Mouse (Mus musculus) adrenal gland, adult 18-20 months (tissue): ENCODE measurements at regions not wholly inside any gene's neighbourhood (a gene's known extent, or its start where the extent isn't known, plus 50 kb on each side); places are given as distances from the start of the nearest gene placed in this dataset.

Source experiments
- DNase-seq, 2 experiments: peaks; one replicate each; pipeline ENCODE4 v3.0.0; 2021 to 2022; ENCODE audit warnings: low spot score in 2 of 2

DNA sequence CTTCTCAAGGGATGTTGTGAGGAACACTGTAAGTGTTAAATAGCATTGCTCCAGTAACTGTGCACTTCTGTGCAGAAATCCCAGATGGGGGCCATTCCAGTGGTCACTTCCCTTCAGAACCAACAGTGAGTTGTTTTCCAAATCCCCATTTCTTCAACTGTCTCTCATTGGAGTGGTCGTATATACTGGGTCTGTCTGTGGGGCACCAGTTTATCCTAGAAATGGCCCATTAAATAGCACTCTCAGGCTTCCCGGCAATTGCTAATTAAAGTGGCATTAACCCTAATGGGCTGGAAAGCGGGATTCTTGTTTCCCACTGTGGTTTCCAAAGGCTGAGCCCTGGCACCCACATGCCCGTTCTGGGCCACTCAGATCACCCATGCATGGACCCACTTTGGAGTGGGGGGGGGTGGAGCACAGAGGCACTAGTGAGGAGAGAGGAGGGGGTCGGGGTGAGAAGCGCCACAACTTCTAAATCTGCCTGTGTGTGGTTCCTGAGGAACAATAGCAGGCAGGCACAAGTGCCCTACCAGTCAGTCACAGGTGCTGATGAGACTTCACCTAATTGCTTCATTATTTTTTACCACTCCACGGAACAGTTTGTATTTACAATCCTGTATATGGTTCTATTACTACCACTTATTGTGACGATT lies 78.1 kb downstream of the Fam204a start:
- no peak for DNase-seq

DNA sequence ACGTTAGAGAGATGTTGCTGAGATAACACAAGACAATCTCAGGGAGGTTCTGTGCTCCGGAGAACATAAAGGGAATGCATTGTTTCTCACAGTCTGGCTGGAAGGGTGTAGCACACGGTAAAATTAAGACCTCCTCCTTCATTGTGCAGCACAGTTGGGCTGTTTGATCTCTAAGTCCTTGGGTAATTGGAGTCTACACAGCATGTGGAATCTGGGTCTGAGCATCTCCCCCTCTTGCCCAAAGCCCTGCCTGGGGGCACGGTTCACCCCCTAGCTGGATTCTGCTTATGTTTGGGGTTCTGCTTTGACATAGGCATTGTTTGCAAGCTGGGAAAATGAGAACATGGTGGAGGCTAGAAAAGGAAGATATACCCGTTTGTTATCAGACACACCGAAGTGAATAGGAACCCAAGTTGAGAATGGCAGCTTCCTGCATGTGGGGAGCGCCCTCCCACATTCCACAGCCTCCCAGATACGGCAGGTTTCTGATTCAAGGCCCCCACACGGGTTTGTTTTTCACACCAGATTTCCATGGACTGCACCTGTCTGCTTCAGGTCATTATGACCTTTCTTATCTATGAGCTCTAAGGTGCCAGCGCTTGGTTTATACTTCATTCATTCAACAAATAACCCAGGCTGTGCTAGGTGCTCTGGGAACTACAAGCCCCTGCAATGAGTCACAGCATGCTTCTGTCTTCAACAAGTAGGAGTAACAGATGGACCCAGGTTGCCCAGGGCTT lies 79.9 kb downstream of the Fam204a start:
- DNase-seq: no peak

DNA sequence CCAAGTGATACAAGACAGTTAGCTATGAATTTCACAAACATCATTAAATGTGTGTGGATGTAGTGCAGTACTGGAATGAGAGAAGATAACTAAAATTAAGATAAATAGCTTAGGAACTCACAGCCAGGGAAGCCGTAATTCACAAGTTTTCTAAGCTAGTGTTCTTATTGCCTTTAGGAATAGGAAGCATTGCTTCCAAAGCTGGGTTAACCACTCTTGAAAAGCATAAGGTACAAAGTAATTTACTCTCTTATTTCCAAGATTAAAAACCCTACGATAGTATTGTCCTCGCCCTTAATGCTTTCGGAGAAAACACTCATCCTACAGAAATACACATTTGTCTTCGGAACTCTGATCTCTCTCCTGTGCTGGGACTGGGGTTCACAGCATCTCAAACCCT lies 81.3 kb downstream of the Fam204a start:
- DNase-seq: no peak

GRCm38 (mm10) chr19:60144336-60144989 lies 82.0 kb downstream of the Fam204a start:
- peak; percentile 73 to 76 for DNase-seq

- no peak for DNase-seq
These were observed 87.6 kb downstream of the Fam204a start for GRCm38 (mm10) chr19:60138881-60139280.

GRCm38 (mm10) chr19:60136491-60136890 lies 90.0 kb downstream of the Fam204a start:
- no peak for DNase-seq

DNA sequence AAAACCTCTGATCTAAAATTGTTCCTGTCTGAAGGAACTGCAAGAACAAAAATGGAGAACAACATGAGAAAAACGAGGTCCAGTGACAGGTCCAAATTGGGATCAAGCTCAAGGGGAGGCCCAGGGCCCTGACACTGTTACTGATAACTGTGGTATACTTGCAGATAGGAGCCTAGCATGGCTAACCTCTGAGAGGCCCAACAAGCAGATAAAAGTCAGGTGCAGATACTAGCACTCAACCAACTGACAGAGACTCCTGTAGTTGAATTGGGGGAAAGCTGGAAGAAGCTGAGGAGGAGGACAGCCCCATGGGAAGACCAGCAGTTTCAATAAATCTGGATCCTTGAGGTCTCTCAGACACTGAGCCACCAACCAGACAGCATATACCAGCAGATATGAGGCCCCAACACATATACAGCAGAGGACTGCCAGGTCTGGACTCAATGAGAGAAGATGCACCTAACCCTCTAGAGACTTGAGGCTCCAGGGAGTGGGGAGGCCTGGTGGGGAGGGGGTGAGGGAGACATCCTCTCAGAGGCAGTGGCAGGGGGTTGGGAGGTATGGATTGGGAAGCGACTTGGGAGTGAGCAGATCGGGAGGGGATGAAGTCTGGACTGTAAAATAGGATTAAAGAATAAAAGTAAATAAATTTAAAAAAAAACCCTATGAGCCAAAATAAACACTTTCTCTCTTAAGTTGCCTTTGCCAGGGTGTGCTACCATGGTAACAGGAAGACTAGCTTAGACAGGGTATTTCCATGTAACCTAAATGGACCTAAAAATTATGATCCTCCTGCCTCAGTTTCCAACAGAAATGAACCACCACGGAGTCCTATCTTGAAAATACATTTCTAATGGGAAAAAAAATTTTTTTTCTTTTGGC lies 91.8 kb downstream of the Fam204a start:
- DNase-seq: no peak

GRCm38 (mm10) chr19:60129635-60130034 lies 96.9 kb downstream of the Fam204a start:
- no peak for DNase-seq

GRCm38 (mm10) chr19:60124638-60125037 lies 101.9 kb downstream of the Fam204a start:
- DNase-seq: no peak

- DNase-seq: no peak
These were observed 105.6 kb downstream of the Fam204a start for GRCm38 (mm10) chr19:60120917-60121316.

GRCm38 (mm10) chr19:60119051-60119450 lies 107.5 kb downstream of the Fam204a start:
- DNase-seq: no peak

- no peak for DNase-seq
These were observed 112.7 kb downstream of the Fam204a start for GRCm38 (mm10) chr19:60113666-60114388.

- DNase-seq: no peak
These were observed 116.2 kb downstream of the Fam204a start for GRCm38 (mm10) chr19:60110278-60110677.

GRCm38 (mm10) chr19:60109488-60109887 lies 117.0 kb downstream of the Fam204a start:
- DNase-seq: no peak

GRCm38 (mm10) chr19:60097915-60098314 lies 128.6 kb downstream of the Fam204a start:
- DNase-seq: no peak

- peak in 1 of 2 experiments; percentile 3 for DNase-seq
These were observed 131.5 kb upstream of the Rab11fip2 start for GRCm38 (mm10) chr19:60074986-60075385.

DNA sequence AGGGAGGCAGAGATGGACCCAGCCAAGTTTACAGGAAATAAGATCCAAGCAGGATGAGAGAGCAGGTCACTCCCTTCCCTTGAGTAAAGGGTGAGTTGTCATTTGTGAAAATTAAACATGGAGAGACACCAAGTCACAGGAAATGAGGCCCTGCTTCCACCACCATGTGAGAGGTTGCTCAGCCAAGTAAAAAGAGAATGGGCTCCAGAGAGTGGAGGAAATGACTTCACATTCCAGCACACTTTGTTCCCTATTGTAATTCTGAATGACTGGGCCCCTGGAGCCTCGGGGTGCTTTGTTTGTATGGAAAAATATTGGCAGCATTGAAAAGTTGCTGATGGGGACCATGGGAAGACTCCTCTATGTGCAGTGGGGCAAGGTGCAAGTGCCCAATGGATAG lies 129.9 kb upstream of the Rab11fip2 start:
- no peak for DNase-seq

GRCm38 (mm10) chr19:60066183-60066582 lies 122.7 kb upstream of the Rab11fip2 start:
- DNase-seq: no peak

DNA sequence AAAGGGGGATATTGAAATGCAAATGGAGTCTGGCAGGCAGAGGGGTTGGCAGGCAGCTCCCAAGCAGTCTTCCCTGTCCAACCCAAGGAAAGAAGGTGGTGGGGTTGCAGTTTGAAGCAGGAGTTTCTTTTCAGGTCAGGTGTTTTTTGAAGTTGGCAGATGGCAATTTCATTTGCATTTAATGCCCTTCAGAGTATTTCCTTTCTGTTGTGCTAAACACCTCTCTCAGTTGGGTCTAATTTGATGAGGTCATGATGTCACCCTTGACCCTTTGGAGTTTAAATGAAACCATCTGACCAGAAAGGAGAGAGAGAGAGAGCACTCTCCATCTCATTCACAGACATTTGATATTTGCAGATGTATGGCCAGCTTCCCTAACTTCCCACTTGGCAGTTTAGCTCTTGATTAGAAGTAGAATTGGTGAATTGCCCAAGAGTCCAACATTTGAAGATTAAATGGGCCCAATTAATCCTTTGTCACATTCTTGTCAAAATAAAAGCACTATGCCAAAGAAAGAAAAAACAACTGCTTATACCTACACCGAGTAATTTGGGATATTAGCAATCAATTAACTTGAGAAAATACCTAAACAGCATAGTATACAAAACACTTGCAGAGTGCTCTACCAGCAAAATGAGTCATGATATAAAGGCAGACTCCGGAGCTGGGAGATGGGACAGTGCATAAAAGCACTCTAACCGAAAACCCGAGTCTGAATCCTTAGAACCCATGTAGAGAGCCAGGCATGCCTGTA lies 111.8 kb upstream of the Rab11fip2 start:
- DNase-seq: no peak

DNA sequence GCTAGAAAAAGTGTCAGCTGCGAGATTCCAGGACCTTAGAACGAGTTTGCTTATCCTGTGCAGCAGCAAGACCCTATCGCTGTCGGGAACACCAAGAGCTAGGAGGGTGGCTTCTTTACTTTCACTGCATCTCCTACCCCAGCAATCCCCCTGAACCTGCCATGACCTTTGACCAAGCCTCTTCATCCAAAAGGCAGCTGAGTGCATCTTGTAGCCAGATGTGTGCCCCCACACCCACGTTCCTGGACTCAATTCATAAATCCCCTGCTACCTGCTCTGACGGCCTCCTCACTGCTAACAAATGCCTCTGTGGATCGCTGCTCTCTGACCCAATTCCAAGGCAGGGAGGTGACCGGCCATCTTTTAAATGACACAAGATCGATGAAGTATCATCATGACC lies 107.7 kb upstream of the Rab11fip2 start:
- no peak for DNase-seq
